Comparison of ENCODE assay signal across 23 mouse cellular contexts in genomic region chr2:31490556-31490955, GRCm38 (mm10). TPM values are rescaled to one million over a fixed set of nuclear protein-coding genes. Genes with fewer than 3 reads are reported as not detected.
DNase-seq lines count a peak whose midpoint lies in the region; ATAC-seq and TF ChIP-seq lines count a peak whose summit lies in the region.
"Had no signal": no experiment of that assay in that cellular context is flagged by ENCODE, and none has a peak within 500 bp of the region (broad histone marks: within the 10 kb centered on the region; RNA-seq: fewer than 3 reads in every experiment).

No protein-coding gene starts in this region.

- H3K79me2 ChIP-seq in myocyte (ENCODE audit: control insufficient read depth, insufficient read depth): no peaks in the 10 kb centered on the region

- H3K9ac ChIP-seq in liver, postnatal 0 days (replicated peaks): no peak overlapping the region
- H3K9ac ChIP-seq in forebrain, postnatal 0 days: no peak overlapping the region
- H3K9ac ChIP-seq: embryonic facial prominence, embryonic 12.5 days; embryonic facial prominence, embryonic 15.5 days; forebrain, embryonic 12.5 days had no signal

- no peaks in the 10 kb centered on the region for H3K27me3 ChIP-seq in kidney, adult 2 months (replicated peaks; ENCODE audit: control insufficient read depth, insufficient read depth, low read length)
- no peaks in the 10 kb centered on the region for H3K27me3 ChIP-seq in liver, postnatal 0 days (ENCODE audit: insufficient read depth, low read length)
- H3K27me3 ChIP-seq in myocyte (ENCODE audit: control insufficient read depth, insufficient read depth, insufficient read length): no peaks in the 10 kb centered on the region
- peaks cover 21% of the 10 kb centered on the region for H3K27me3 ChIP-seq in forebrain, postnatal 0 days (ENCODE audit: insufficient read depth, low read length)

- 74% methylated on average over 2 of the region's 2 CpGs for WGBS in kidney, adult 2 months
- WGBS in liver, postnatal 0 days (ENCODE audit: insufficient replicate concordance): 66% methylated on average over 2 of the region's 2 CpGs
- WGBS in forebrain, postnatal 0 days: 92% methylated on average over 2 of the region's 2 CpGs

- H3K27ac ChIP-seq in kidney, adult 2 months (ENCODE audit: insufficient read depth, low read depth, low read length): no peak overlapping the region
- H3K27ac ChIP-seq in liver, postnatal 0 days (ENCODE audit: low read depth): no peak overlapping the region; the same call in 1 of the 2 replicates
- H3K27ac ChIP-seq in forebrain, postnatal 0 days (ENCODE audit: low read depth, low read length): no peak overlapping the region
- H3K27ac ChIP-seq: embryonic facial prominence, embryonic 12.5 days; embryonic facial prominence, embryonic 15.5 days; forebrain, embryonic 10.5 days; forebrain, embryonic 12.5 days had no signal

- no peaks in the 10 kb centered on the region for H3K4me1 ChIP-seq in kidney, adult 2 months (ENCODE audit: control insufficient read depth, insufficient read depth, low read length)
- H3K4me1 ChIP-seq in liver, postnatal 0 days (ENCODE audit: insufficient read depth): no peaks in the 10 kb centered on the region
- H3K4me1 ChIP-seq in forebrain, postnatal 0 days (ENCODE audit: insufficient read depth): peaks cover 7% of the 10 kb centered on the region; the same call in 1 of the 2 replicates
- H3K4me1 ChIP-seq: embryonic facial prominence, embryonic 15.5 days had no signal

- H3ac ChIP-seq in myocyte (ENCODE audit: control insufficient read depth, insufficient read length): no peak overlapping the region

- no peak for TF ChIP-seq POLR2A in kidney, adult 2 months (IDR thresholded peaks at IDR 0.05; ENCODE audit: low read depth, low read length)
- no peak for TF ChIP-seq POLR2A in myocyte (IDR thresholded peaks at IDR 0.05; ENCODE audit: insufficient read length, low read depth)

- H3K4me3 ChIP-seq in kidney, adult 2 months (ENCODE audit: insufficient read depth, low read depth, low read length): no peak overlapping the region
- H3K4me3 ChIP-seq in liver, postnatal 0 days (ENCODE audit: low read depth, low read length): no peak overlapping the region
- no peak overlapping the region for H3K4me3 ChIP-seq in myocyte
- no peak overlapping the region for H3K4me3 ChIP-seq in forebrain, postnatal 0 days (ENCODE audit: low read depth, low read length)
- H3K4me3 ChIP-seq: embryonic facial prominence, embryonic 12.5 days; embryonic facial prominence, embryonic 15.5 days; erythroblast, embryonic 14.5 days; forebrain, embryonic 10.5 days; forebrain, embryonic 12.5 days had no signal

- H3K4me2 ChIP-seq in liver, postnatal 0 days (ENCODE audit: low read depth, low read length): no peak overlapping the region
- no peak overlapping the region for H3K4me2 ChIP-seq in myocyte (ENCODE audit: low read depth)
- H3K4me2 ChIP-seq in forebrain, postnatal 0 days (ENCODE audit: low read depth): no peak overlapping the region
- H3K4me2 ChIP-seq: embryonic facial prominence, embryonic 12.5 days; embryonic facial prominence, embryonic 15.5 days; forebrain, embryonic 12.5 days had no signal

- peaks cover 12% of the 10 kb centered on the region for H3K36me3 ChIP-seq in kidney, adult 2 months (ENCODE audit: control insufficient read depth, insufficient read depth, low read length)
- H3K36me3 ChIP-seq in liver, postnatal 0 days (replicated peaks; ENCODE audit: insufficient read depth, low read length): peaks cover 42% of the 10 kb centered on the region
- H3K36me3 ChIP-seq in myocyte (ENCODE audit: control insufficient read depth, insufficient read depth): no peaks in the 10 kb centered on the region
- no peaks in the 10 kb centered on the region for H3K36me3 ChIP-seq in forebrain, postnatal 0 days (ENCODE audit: insufficient read depth)
- H3K36me3 ChIP-seq: embryonic facial prominence, embryonic 12.5 days; embryonic facial prominence, embryonic 15.5 days; forebrain, embryonic 10.5 days; forebrain, embryonic 12.5 days had no signal

- no peaks in the 10 kb centered on the region for H3K9me3 ChIP-seq in liver, postnatal 0 days (ENCODE audit: low read length)
- no peaks in the 10 kb centered on the region for H3K9me3 ChIP-seq in forebrain, postnatal 0 days (ENCODE audit: low read length)
- H3K9me3 ChIP-seq: embryonic facial prominence, embryonic 12.5 days; embryonic facial prominence, embryonic 15.5 days; forebrain, embryonic 10.5 days; forebrain, embryonic 12.5 days had no signal

- 0 out of 2 replicates have a peak, but pooled peaks have one; percentile 1 for TF ChIP-seq CTCF in kidney, adult 2 months (conservative IDR thresholded peaks at IDR 0.05; ENCODE audit: insufficient read depth, insufficient read length, low read depth, low read length)
- no peak for TF ChIP-seq CTCF in liver, postnatal 0 days (IDR thresholded peaks at IDR 0.05; ENCODE audit: low read depth)
- TF ChIP-seq CTCF in forebrain, postnatal 0 days (IDR thresholded peaks at IDR 0.05; ENCODE audit: low read depth): no peak

- DNase-seq in kidney, adult 2 months: no peak
- DNase-seq in kidney, postnatal 36 days: no peak
- DNase-seq in liver, postnatal 0 days: no peak
- no peak for DNase-seq in liver
- DNase-seq in forebrain, postnatal 0 days: no peak
- DNase-seq: adrenal gland, adult 2 months; adrenal gland, postnatal 10 days; adrenal gland, postnatal 25 days; cerebellum, adult 11 months; cerebellum, adult 18-20 months; cerebellum, adult 8-10 months; cerebellum, adult 9-11 months; cerebellum, postnatal 14 days; cerebellum, postnatal 36 days; embryo, embryonic 11 days had no signal

- no peak for TF ChIP-seq EP300 in liver, postnatal 0 days (IDR thresholded peaks at IDR 0.05; ENCODE audit: low read depth)

- peak; percentile 3; the same call in 1 of the 2 replicates for ATAC-seq in liver, postnatal 0 days
- ATAC-seq in forebrain, postnatal 0 days: no peak
- ATAC-seq: forebrain, embryonic 14.5 days; forebrain, embryonic 16.5 days had no signal

TF ChIP-seq in myocyte, 11 proteins besides CTCF, POLR2A, EP300 and RAD21:
- TF ChIP-seq SRF (IDR thresholded peaks at IDR 0.05; ENCODE audit: control insufficient read depth, insufficient read length, low read depth) (no peak), CEBPB (IDR thresholded peaks at IDR 0.05; ENCODE audit: insufficient read depth, poor library complexity, severe bottlenecking) (no peak), TCF3 (IDR thresholded peaks at IDR 0.05; ENCODE audit: insufficient read length, low read depth) (no peak), REST (IDR thresholded peaks at IDR 0.05; ENCODE audit: insufficient read depth, insufficient read length) (no peak), MYOG (IDR thresholded peaks at IDR 0.05; ENCODE audit: control insufficient read depth in 1 of 3, insufficient read depth in 1 of 3, insufficient read length in 2 of 3, low read depth in 2 of 3) (peak in 2 of 3 experiments; percentile 82 to 93), MAX (IDR thresholded peaks at IDR 0.05; ENCODE audit: low read depth) (no peak), POLR2AphosphoS2 (IDR thresholded peaks at IDR 0.05; ENCODE audit: insufficient read length, low read depth) (no peak), MYOD1 (IDR thresholded peaks at IDR 0.05; ENCODE audit: control insufficient read depth in 1 of 3, insufficient read length in 2 of 3, low read depth in 2 of 3) (peak in 2 of 3 experiments; percentile 77 to 84), TCF12 (IDR thresholded peaks at IDR 0.05; ENCODE audit: insufficient read depth, poor library complexity, severe bottlenecking) (peak; percentile 66), USF1 (IDR thresholded peaks at IDR 0.05; ENCODE audit: low read depth) (no peak)

RNA-seq across cellular contexts. Expression of gene Ass1, which starts 20.5 kb away (rescaled TPM):
- polyA plus RNA-seq in kidney, adult 2 months (2012; rRNA removed): 2,247 and 2,656 TPM in 2 replicates
- polyA plus RNA-seq in liver, postnatal 0 days (2015; fragmentation: Nextera tagmentation; extraction: Ambion mirVana): 853 and 957 TPM in 2 replicates
- 71.5 TPM for polyA plus RNA-seq in myocyte (2012; fragmentation: generic; extraction: Trizol)
- total RNA-seq in forebrain, postnatal 0 days (2014; rRNA removed): 16.2 and 18.0 TPM in 2 replicates
- 11.8 and 17.9 TPM in 2 replicates for polyA plus RNA-seq in forebrain, postnatal 0 days (2015; fragmentation: Nextera tagmentation; extraction: Ambion mirVana)

Comparison
In these comparisons a context has a peak if more than half of its experiments do, and no peak if none do; other contexts are left out.
1. RNA of gene Ass1, which starts 20.5 kb away (polyA plus RNA-seq): 2,247 to 2,656 TPM in kidney, adult 2 months and 853 to 957 TPM in liver, postnatal 0 days; 71.5 TPM in myocyte (single experiment) and 11.8 to 17.9 TPM in forebrain, postnatal 0 days; every median in the first group is over 10 times any median in the second.